Mouse (Mus musculus): ENCODE measurements around the gene Nos3. TPM values are rescaled to one million over a fixed set of nuclear protein-coding genes. Genes with fewer than 3 reads are reported as not detected.

The Nos3 gene
- polyA plus RNA-seq, 1 experiment from 2014 or later, result 1.7 TPM

GRCm38 (mm10) chr5:24426556-24427284 lies 62.1 kb downstream of the Nos3 start:
- no peak for DNase-seq (ENCODE audit: low spot score)

GRCm38 (mm10) chr5:24427285-24427633 lies 62.6 kb downstream of the Nos3 start:
- DNase-seq (ENCODE audit: low spot score), result no peak

- no peak for DNase-seq (ENCODE audit: low spot score)
These were observed 63.4 kb downstream of the Nos3 start for GRCm38 (mm10) chr5:24427981-24428402.

- DNase-seq (ENCODE audit: low spot score), result no peak
These were observed 64.0 kb downstream of the Nos3 start for GRCm38 (mm10) chr5:24428596-24428995.

- no peak for DNase-seq (ENCODE audit: low spot score)
These were observed 69.4 kb downstream of the Nos3 start for GRCm38 (mm10) chr5:24433993-24434392.

Other genes starting within 250 kb of the Nos3 start
- gene Nupl2, start 199.8 kb upstream of the Nos3 start, polyA plus RNA-seq (2015; fragmentation: Nextera tagmentation; extraction: Ambion mirVana), result 12.1 and 12.9 TPM in 2 replicates
- gene Kcnh2, start 13.2 kb upstream of the Nos3 start, polyA plus RNA-seq (2015; fragmentation: Nextera tagmentation; extraction: Ambion mirVana), result 5.3 and 7.2 TPM in 2 replicates
- 2.0 and 3.0 TPM in 2 replicates for gene Atg9b, start 27.3 kb downstream of the Nos3 start, polyA plus RNA-seq (2015; fragmentation: Nextera tagmentation; extraction: Ambion mirVana)
- 32.6 and 33.9 TPM in 2 replicates for gene Abcb8, start 28.9 kb downstream of the Nos3 start, polyA plus RNA-seq (2015; fragmentation: Nextera tagmentation; extraction: Ambion mirVana)
- 0.34 and 0.54 TPM in 2 replicates for gene Asic3, start 48.6 kb downstream of the Nos3 start, polyA plus RNA-seq (2015; fragmentation: Nextera tagmentation; extraction: Ambion mirVana)
- gene Cdk5, start 58.7 kb downstream of the Nos3 start, polyA plus RNA-seq (2015; fragmentation: Nextera tagmentation; extraction: Ambion mirVana), result 31.4 and 35.1 TPM in 2 replicates
- gene Slc4a2, start 59.0 kb downstream of the Nos3 start, polyA plus RNA-seq (2015; fragmentation: Nextera tagmentation; extraction: Ambion mirVana), result 23.2 and 26.6 TPM in 2 replicates
- 86.0 and 88.5 TPM in 2 replicates for gene Fastk, start 80.5 kb downstream of the Nos3 start, polyA plus RNA-seq (2015; fragmentation: Nextera tagmentation; extraction: Ambion mirVana)
- 33.7 and 35.4 TPM in 2 replicates for gene Tmub1, start 83.0 kb downstream of the Nos3 start, polyA plus RNA-seq (2015; fragmentation: Nextera tagmentation; extraction: Ambion mirVana)
- gene Agap3, start 87.4 kb downstream of the Nos3 start, polyA plus RNA-seq (2015; fragmentation: Nextera tagmentation; extraction: Ambion mirVana), result 24.5 and 26.9 TPM in 2 replicates
- gene Gbx1, start 162.4 kb downstream of the Nos3 start, polyA plus RNA-seq (2015; fragmentation: Nextera tagmentation; extraction: Ambion mirVana), result 0.10 TPM in 1 of 2 replicates, not detected in the other
- gene Asb10, start 176.2 kb downstream of the Nos3 start, polyA plus RNA-seq (2015; fragmentation: Nextera tagmentation; extraction: Ambion mirVana), result 0.88 and 0.94 TPM in 2 replicates
- not detected in 2 replicates for gene 4931409K22Rik, start 192.0 kb downstream of the Nos3 start, polyA plus RNA-seq (2015; fragmentation: Nextera tagmentation; extraction: Ambion mirVana)
- gene Abcf2, start 212.7 kb downstream of the Nos3 start, polyA plus RNA-seq (2015; fragmentation: Nextera tagmentation; extraction: Ambion mirVana), result 119 and 121 TPM in 2 replicates
- 16.8 and 18.5 TPM in 2 replicates for gene Chpf2, start 221.9 kb downstream of the Nos3 start, polyA plus RNA-seq (2015; fragmentation: Nextera tagmentation; extraction: Ambion mirVana)